Mouse (Mus musculus) megakaryocyte, embryonic 14.5 days (primary cell): ENCODE results near the gene Slc43a3.

Source experiments
- FLI1 ChIP-seq: IDR thresholded peaks from 2 replicates; pipeline ENCODE4 v1.6.1; 2012; ENCODE audit warnings: low read length, inconsistent platforms, mixed read lengths
- GATA1 ChIP-seq: IDR thresholded peaks from 3 replicates; pipeline ENCODE4 v1.6.1; 2012; ENCODE audit warnings: mixed read lengths, low read length, inconsistent platforms, borderline replicate concordance

DNA sequence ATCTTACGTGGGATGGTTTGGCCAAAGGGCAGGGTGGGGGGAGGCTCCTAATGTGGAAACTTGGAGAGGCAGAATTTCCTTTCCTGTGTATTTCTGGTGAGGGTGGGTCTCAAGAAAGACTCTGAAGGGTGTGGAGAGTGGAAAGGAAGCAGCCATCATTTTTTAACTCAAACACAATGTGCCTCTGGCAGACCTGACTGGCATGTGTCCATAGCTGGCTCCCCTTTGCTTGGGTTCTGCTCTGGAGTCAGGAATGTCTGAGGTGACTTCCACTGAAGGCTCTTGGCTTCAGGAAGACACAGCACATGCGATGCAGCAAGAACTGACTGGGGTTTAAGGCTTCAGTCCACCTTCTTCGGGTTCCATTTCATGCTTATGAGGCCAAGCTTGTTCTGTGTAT, 21.0 kb upstream of the Slc43a3 start:
- no peak for TF ChIP-seq GATA1
- TF ChIP-seq FLI1, result no peak
